Mouse (Mus musculus) lung, postnatal 0 days (tissue): ENCODE data around the gene Smtnl2. TPM values are rescaled to one million over a fixed set of nuclear protein-coding genes. Genes with fewer than 3 reads are reported as not detected.

Experiments
- ATAC-seq: fragments of 200-750 bp; cut with Nextera tagmentation; 2 replicates; pipeline ENCODE4 v1.8.0; 2017; ENCODE audit warnings: moderate library complexity
- DNase-seq: peaks from one replicate; pipeline ENCODE4 v3.0.0-alpha.2; 2016; ENCODE audit warnings: low spot score
- H3K27ac ChIP-seq: fragments of 300-500 bp; sonication (generic); 2 replicates; pipeline ENCODE4 v1.5.1; 2014; ENCODE audit warnings: antibody characterized with exemption, mild to moderate bottlenecking, low read length, mixed read lengths
- H3K27me3 ChIP-seq: fragments of 300-500 bp; sonication (generic); replicated peaks from 2 replicates; pipeline ENCODE4 v1.6.1; 2014; ENCODE audit warnings: low read length, mixed read lengths; ENCODE audit not compliant: insufficient read depth
- H3K36me3 ChIP-seq: fragments of 300-500 bp; sonication (generic); 2 replicates; pipeline ENCODE4 v1.6.1; 2014; ENCODE audit warnings: low read length, mixed read lengths; ENCODE audit not compliant: insufficient read depth
- H3K4me1 ChIP-seq: fragments of 300-500 bp; sonication (generic); 2 replicates; pipeline ENCODE4 v1.6.1; 2014; ENCODE audit warnings: antibody characterized with exemption, low read depth, low read length, mixed read lengths; ENCODE audit not compliant: insufficient read depth
- H3K4me2 ChIP-seq: fragments of 300-500 bp; sonication (generic); replicated peaks from 2 replicates; pipeline ENCODE4 v1.6.1; 2014; ENCODE audit warnings: low read depth, mild to moderate bottlenecking, low read length, moderate library complexity, mixed read lengths
- H3K4me3 ChIP-seq: fragments of 300-500 bp; sonication (generic); 2 replicates; pipeline ENCODE4 v1.5.1; 2014; ENCODE audit warnings: low read depth, low read length
- H3K9ac ChIP-seq: fragments of 300-500 bp; sonication (generic); replicated peaks from 2 replicates; pipeline ENCODE4 v1.6.1; 2014; ENCODE audit warnings: low read depth, mild to moderate bottlenecking
- H3K9me3 ChIP-seq: fragments of 300-500 bp; sonication (generic); 2 replicates; pipeline ENCODE4 v1.6.1; 2016; ENCODE audit warnings: low read length, mixed read lengths
- CTCF ChIP-seq: IDR thresholded peaks from 2 replicates; pipeline ENCODE4 v1.5.1; 2016; ENCODE audit warnings: antibody characterized with exemption, mild to moderate bottlenecking
- EP300 ChIP-seq: IDR thresholded peaks from 2 replicates; pipeline ENCODE4 v1.6.1; 2016; ENCODE audit warnings: antibody characterized with exemption, mild to moderate bottlenecking, control low read depth
- WGBS: fragments of 180-500 bp; shearing (Covaris S2); extraction: QIAGEN DNeasy Blood & Tissue Kit; methylation state at CpG from one replicate; pipeline ENCODE4 v1.1.7; 2014; 5-methylcytosine and 5-hydroxymethylcytosine counted together
- polyA plus RNA-seq: library from polyadenylated mRNA; unstranded; fragments of >200 nt; fragmentation: Nextera tagmentation; extraction: Ambion mirVana; gene quantifications from 2 replicates; pipeline ENCODE4 v1.2.1, GENCODE M21; 2015

The Smtnl2 gene
- polyA plus RNA-seq, 1 experiment from 2014 or later, result 108 TPM

GRCm38 (mm10) chr11:72364526-72364925 is 47.0 kb downstream of the Smtnl2 start:
- H3K27me3 ChIP-seq, result no peaks in the 10 kb centered on the region
- H3K4me1 ChIP-seq, result peaks cover 3% of the 10 kb centered on the region; the same call in 1 of the 2 replicates
- 55% methylated on average over 5 of the region's 5 CpGs for WGBS

GRCm38 (mm10) chr11:72363523-72364240 is 47.8 kb downstream of the Smtnl2 start:
- peak overlapping the region; percentile 17 for H3K27ac ChIP-seq
- H3K27me3 ChIP-seq, result no peaks in the 10 kb centered on the region
- H3K4me3 ChIP-seq, result no peak overlapping the region
- H3K4me1 ChIP-seq, result peaks cover 3% of the 10 kb centered on the region; the same call in 1 of the 2 replicates
- peak; percentile 85 for DNase-seq
- peak; percentile 60 for TF ChIP-seq EP300
- no peak for TF ChIP-seq CTCF
- 25% methylated on average over 8 of the region's 8 CpGs for WGBS
- H3K36me3 ChIP-seq, result no peaks in the 10 kb centered on the region
- no peak overlapping the region for H3K4me2 ChIP-seq
- no peak overlapping the region for H3K9ac ChIP-seq
- no peaks in the 10 kb centered on the region for H3K9me3 ChIP-seq
- peak; percentile 70 for ATAC-seq

More at GRCm38 (mm10) chr11:72364526-72364925, 47.0 kb downstream of the Smtnl2 start:
- Histone ChIP-seq H3K9ac (no peak overlapping the region), H3K36me3 (no peaks in the 10 kb centered on the region), H3K27ac (peak overlapping the region; percentile 17), H3K4me2 (no peak overlapping the region), H3K4me3 (no peak overlapping the region), H3K9me3 (no peaks in the 10 kb centered on the region)
- ATAC-seq (peak; percentile 57), DNase-seq (peak; percentile 82)
- TF ChIP-seq EP300, result peak; percentile 82
- no peak for TF ChIP-seq CTCF

GRCm38 (mm10) chr11:72362347-72362741 is 49.2 kb downstream of the Smtnl2 start, which contains the start of gene Tekt1:
Gene Tekt1, minus strand, starts transcription at chr11:72362442.
- Histone ChIP-seq H3K4me2 (peak within 1 kb of the TSS; percentile 70), H3K27me3 (no peaks in the 10 kb centered on the region), H3K27ac (0 out of 2 replicates have a peak within 1 kb of the TSS, but pooled peaks have one; percentile 17), H3K4me1 (peaks cover 3% of the 10 kb centered on the region; the same call in 1 of the 2 replicates), H3K36me3 (no peaks in the 10 kb centered on the region), H3K9me3 (no peaks in the 10 kb centered on the region), H3K4me3 (peak within 1 kb of the TSS; percentile 34), H3K9ac (no peak within 1 kb of the TSS; the same call in 1 of the 2 replicates)
- DNase-seq, result no peak
- TF ChIP-seq CTCF (no peak), EP300 (no peak)
- 32% methylated on average over 10 of the region's 10 CpGs for WGBS
- no peak for ATAC-seq

DNA sequence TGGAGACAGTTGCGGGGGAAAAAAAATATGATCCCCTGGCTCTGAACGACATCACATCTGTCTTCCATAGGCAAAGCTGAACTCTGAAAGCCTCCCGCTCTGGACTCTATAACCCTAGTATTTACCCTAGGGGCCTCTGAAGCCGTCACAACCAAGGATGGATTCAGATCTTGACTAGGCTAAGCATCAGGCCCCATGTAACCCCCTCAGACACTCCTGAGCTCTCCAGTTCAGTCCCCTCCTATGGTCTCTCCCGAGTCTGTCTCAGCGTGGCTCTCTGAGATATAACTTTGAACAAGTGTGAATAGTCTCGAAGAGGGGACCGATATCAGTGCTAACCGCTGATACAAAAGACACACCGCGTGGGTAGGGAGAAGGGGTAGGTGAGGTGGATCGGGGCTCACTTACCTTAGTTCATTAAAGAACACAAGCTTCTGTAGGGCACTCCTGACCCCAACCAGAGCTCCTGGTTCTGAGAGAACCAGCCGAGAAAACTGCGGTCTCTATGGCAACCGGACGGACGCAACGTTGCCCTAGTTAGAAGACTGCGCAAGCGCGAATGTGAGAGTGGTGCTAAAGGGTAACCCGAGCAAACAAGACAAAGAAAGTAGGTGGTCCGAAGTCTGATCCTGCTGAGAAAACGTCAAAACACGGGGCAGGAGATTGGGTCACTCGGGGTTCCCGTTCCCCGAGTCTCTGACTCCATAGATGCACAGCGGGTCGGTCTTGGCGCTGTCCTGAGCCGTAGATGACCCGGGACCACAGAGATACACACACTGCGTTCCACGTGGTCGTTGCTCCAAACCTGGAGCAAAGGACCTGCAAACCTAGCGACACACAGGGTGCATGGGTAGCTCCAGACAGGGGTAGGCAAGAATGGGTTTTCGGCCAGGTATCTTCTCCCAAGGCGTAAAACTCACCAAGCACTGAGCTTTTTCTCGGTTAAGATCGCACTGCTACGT is 49.8 kb downstream of the Smtnl2 start:
- H3K4me2 ChIP-seq, result peak overlapping the region; percentile 70
- H3K9ac ChIP-seq, result no peak overlapping the region; the same call in 1 of the 2 replicates
- H3K27me3 ChIP-seq, result no peaks in the 10 kb centered on the region
- peaks cover 3% of the 10 kb centered on the region; the same call in 1 of the 2 replicates for H3K4me1 ChIP-seq
- H3K4me3 ChIP-seq, result peak overlapping the region; percentile 34
- WGBS, result 10% methylated on average over 42 of the region's 42 CpGs
- no peaks in the 10 kb centered on the region for H3K36me3 ChIP-seq
- no peak overlapping the region for H3K27ac ChIP-seq
- peak; percentile 87 for DNase-seq
- peak; percentile 60 for ATAC-seq
- TF ChIP-seq CTCF (no peak), EP300 (no peak)
- no peaks in the 10 kb centered on the region for H3K9me3 ChIP-seq

- ATAC-seq (peak; percentile 59), DNase-seq (peak; percentile 68)
- Histone ChIP-seq H3K27ac (no peak overlapping the region), H3K4me1 (no peaks in the 10 kb centered on the region), H3K9me3 (no peaks in the 10 kb centered on the region), H3K9ac (no peak overlapping the region), H3K36me3 (no peaks in the 10 kb centered on the region), H3K4me3 (no peak overlapping the region), H3K4me2 (peak overlapping the region; percentile 31), H3K27me3 (no peaks in the 10 kb centered on the region)
- TF ChIP-seq CTCF (peak; percentile 98), EP300 (no peak)
- 24% methylated on average over 20 of the region's 20 CpGs for WGBS
Measured at GRCm38 (mm10) chr11:72354971-72355728, 56.4 kb downstream of the Smtnl2 start.
